ENCODE assay signal across 15 mouse cellular contexts in the genomic region with DNA sequence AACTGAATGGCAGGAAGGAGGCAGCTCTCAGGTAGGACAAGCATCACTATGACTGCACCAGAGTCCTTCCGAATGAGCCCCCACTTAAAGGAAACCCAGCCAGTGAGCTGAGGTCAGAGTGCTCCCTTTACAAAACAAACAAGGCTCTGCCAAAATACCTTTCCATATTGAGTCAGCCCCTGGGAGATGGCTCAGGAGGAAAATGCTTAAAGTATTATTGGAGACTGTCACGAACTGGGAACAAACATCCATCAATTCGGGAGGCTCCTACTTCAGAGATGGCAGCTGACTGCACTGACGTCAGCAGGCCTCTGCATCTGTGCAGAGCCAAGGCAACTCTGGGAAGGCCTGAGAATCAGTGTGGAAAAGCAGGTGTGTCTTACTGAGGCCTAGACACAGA.
DNase-seq lines count a peak whose midpoint lies in the region; ATAC-seq and TF ChIP-seq lines count a peak whose summit lies in the region.
"Had no signal": no experiment of that assay in that cellular context is flagged by ENCODE, and none has a peak within 500 bp of the region (broad histone marks: within the 10 kb centered on the region; RNA-seq: fewer than 3 reads in every experiment).

No protein-coding gene starts in this region.

- TF ChIP-seq CTCF in kidney, postnatal 0 days (IDR thresholded peaks at IDR 0.05; ENCODE audit: low read depth) = no peak

- ATAC-seq in kidney, postnatal 0 days (replicated peaks; ENCODE audit: low FRiP score, low read depth) = no peak
- ATAC-seq in limb, embryonic 12.5 days (ENCODE audit: insufficient number of reproducible peaks, insufficient read depth, low FRiP score, low TSS enrichment, low read depth) = no peak
- no peak for ATAC-seq in forebrain, embryonic 14.5 days
- ATAC-seq: forebrain, embryonic 13.5 days had no signal

- no peak overlapping the region for H3K9ac ChIP-seq in kidney, postnatal 0 days (ENCODE audit: low read depth, low read length)
- H3K9ac ChIP-seq in limb, embryonic 12.5 days (replicated peaks) = no peak overlapping the region
- H3K9ac ChIP-seq in forebrain, embryonic 14.5 days (ENCODE audit: low read length) = no peak overlapping the region
- H3K9ac ChIP-seq: forebrain, embryonic 13.5 days had no signal

- H3K4me2 ChIP-seq in kidney, postnatal 0 days (ENCODE audit: low read length) = no peak overlapping the region
- no peak overlapping the region for H3K4me2 ChIP-seq in limb, embryonic 12.5 days
- no peak overlapping the region for H3K4me2 ChIP-seq in forebrain, embryonic 14.5 days (ENCODE audit: low read length)
- H3K4me2 ChIP-seq: forebrain, embryonic 13.5 days had no signal

- no peak overlapping the region for H3K27ac ChIP-seq in kidney, postnatal 0 days
- H3K27ac ChIP-seq in limb, embryonic 12.5 days = peak overlapping the region; percentile 46; the same call in 1 of the 2 replicates
- H3K27ac ChIP-seq in forebrain, embryonic 14.5 days (ENCODE audit: low read depth, low read length) = no peak overlapping the region
- H3K27ac ChIP-seq: forebrain, embryonic 13.5 days; midbrain, embryonic 10.5 days had no signal

- no peaks in the 10 kb centered on the region for H3K27me3 ChIP-seq in kidney, postnatal 0 days (ENCODE audit: insufficient read depth, low read length)
- H3K27me3 ChIP-seq in limb, embryonic 12.5 days = no peaks in the 10 kb centered on the region
- H3K27me3 ChIP-seq in forebrain, embryonic 14.5 days (replicated peaks; ENCODE audit: control insufficient read depth, insufficient read depth, low read length) = no peaks in the 10 kb centered on the region
- H3K27me3 ChIP-seq: CH12.LX; forebrain, embryonic 13.5 days had no signal

- WGBS in kidney, postnatal 0 days = 17% methylated on average over 4 of the region's 4 CpGs
- WGBS in limb, embryonic 12.5 days = 51% methylated on average over 4 of the region's 4 CpGs
- WGBS in forebrain, embryonic 14.5 days = 75% methylated on average over 4 of the region's 4 CpGs

- peak; percentile 41 to 59 for DNase-seq in heart, adult 18-20 months
- no peak for DNase-seq in heart, postnatal 10 days
- DNase-seq in kidney, postnatal 0 days (ENCODE audit: low spot score) = peak; percentile 19
- no peak for DNase-seq in kidney, postnatal 4 days
- no peak for DNase-seq in cerebellum, adult 8-10 months
- DNase-seq in forebrain, embryonic 14.5 days (ENCODE audit: low spot score) = no peak
- DNase-seq: cerebellum, adult 11 months; layer of hippocampus, postnatal 36 days; right cerebral cortex, postnatal 14 days; thymus, postnatal 36 days had no signal

- no peaks in the 10 kb centered on the region for H3K9me3 ChIP-seq in kidney, postnatal 0 days (replicated peaks; ENCODE audit: low read length)
- H3K9me3 ChIP-seq in limb, embryonic 12.5 days = no peaks in the 10 kb centered on the region
- no peaks in the 10 kb centered on the region for H3K9me3 ChIP-seq in forebrain, embryonic 14.5 days (replicated peaks; ENCODE audit: control insufficient read depth, low read length)
- H3K9me3 ChIP-seq: forebrain, embryonic 13.5 days; midbrain, embryonic 10.5 days had no signal

- intact Hi-C loops in heart, postnatal 10 days (cut with DNase I) = loop anchor here (5.0 kb wide), 1 partner anchor 229 kb away; no protein-coding TSS in a partner anchor

- H3K36me3 ChIP-seq in kidney, postnatal 0 days (ENCODE audit: insufficient read depth, low read length) = no peaks in the 10 kb centered on the region
- H3K36me3 ChIP-seq in limb, embryonic 12.5 days = no peaks in the 10 kb centered on the region
- no peaks in the 10 kb centered on the region for H3K36me3 ChIP-seq in forebrain, embryonic 14.5 days (ENCODE audit: control insufficient read depth, insufficient read depth, low read length)
- H3K36me3 ChIP-seq: midbrain, embryonic 10.5 days had no signal

- peaks cover 3% of the 10 kb centered on the region; the same call in 1 of the 2 replicates for H3K4me1 ChIP-seq in kidney, postnatal 0 days (replicated peaks; ENCODE audit: insufficient read depth, low read length)
- H3K4me1 ChIP-seq in limb, embryonic 12.5 days (replicated peaks) = peaks cover 3% of the 10 kb centered on the region; the same call in 1 of the 2 replicates
- H3K4me1 ChIP-seq in forebrain, embryonic 14.5 days (ENCODE audit: control insufficient read depth, insufficient read depth, low read length) = no peaks in the 10 kb centered on the region
- H3K4me1 ChIP-seq: forebrain, embryonic 13.5 days had no signal

- no peak overlapping the region for H3K4me3 ChIP-seq in kidney, postnatal 0 days (replicated peaks; ENCODE audit: low read depth, low read length)
- no peak overlapping the region for H3K4me3 ChIP-seq in limb, embryonic 12.5 days (replicated peaks)
- H3K4me3 ChIP-seq in forebrain, embryonic 14.5 days (ENCODE audit: low read depth, low read length) = no peak overlapping the region
- H3K4me3 ChIP-seq: forebrain, embryonic 13.5 days; midbrain, embryonic 10.5 days; myocyte had no signal

Comparison
In these comparisons a context has a peak if more than half of its experiments do, and no peak if none do; other contexts are left out.
1. DNase-seq: peak in heart, adult 18-20 months (2 of 2) and kidney, postnatal 0 days (single experiment); none in heart, postnatal 10 days (0 of 2), kidney, postnatal 4 days (0 of 2), cerebellum, adult 8-10 months (single experiment) and forebrain, embryonic 14.5 days (single experiment).